Mouse (Mus musculus) liver, embryonic 14.5 days (tissue): ENCODE measurements around the gene Ptprj. TPM values are rescaled to one million over a fixed set of nuclear protein-coding genes. Genes with fewer than 3 reads are reported as not detected.

Experiments used
- ATAC-seq: fragments of 200-750 bp; cut with Nextera tagmentation; 2 replicates; pipeline ENCODE4 v1.8.0; 2017; ENCODE audit warnings: moderate number of reproducible peaks, mild to moderate bottlenecking, moderate library complexity; ENCODE audit not compliant: insufficient read depth
- DNase-seq, 3 experiments: peaks; one replicate each; pipeline ENCODE4 v3.0.0-alpha.2; 2012 to 2013; ENCODE audit warnings: low read depth in 3 of 3, low spot score in 3 of 3
- H3K27ac ChIP-seq: fragments of 300-500 bp; sonication (generic); 2 replicates; pipeline ENCODE4 v1.5.1; 2014; ENCODE audit warnings: moderate library complexity, mild to moderate bottlenecking, control low read depth, inconsistent platforms
- H3K27me3 ChIP-seq: fragments of 300-500 bp; sonication (generic); 2 replicates; pipeline ENCODE4 v1.6.1; 2014; ENCODE audit warnings: mild to moderate bottlenecking, low read length, moderate library complexity; ENCODE audit not compliant: control insufficient read depth, insufficient read depth
- H3K36me3 ChIP-seq: fragments of 300-500 bp; sonication (generic); replicated peaks from 2 replicates; pipeline ENCODE4 v1.6.1; 2014; ENCODE audit warnings: low read depth; ENCODE audit not compliant: control insufficient read depth, insufficient read depth
- H3K4me1 ChIP-seq, 2 experiments: fragments of 200-500 bp in 1 of 2; fragments of 300-500 bp in 1 of 2; sonication (generic) in 1 of 2; replicated peaks; 2 replicates each; pipeline ENCODE4 v1.6.1; 2012 to 2014; ENCODE audit warnings: antibody characterized with exemption in 1 of 2, inconsistent platforms in 1 of 2, low read length in 1 of 2; ENCODE audit not compliant: control insufficient read depth in 2 of 2, insufficient read depth in 2 of 2
- H3K4me2 ChIP-seq: fragments of 300-500 bp; sonication (generic); 2 replicates; pipeline ENCODE4 v1.6.1; 2014; ENCODE audit warnings: low read depth, mild to moderate bottlenecking, control low read depth, moderate library complexity
- H3K4me3 ChIP-seq, 2 experiments: fragments of 200-500 bp in 1 of 2; fragments of 300-500 bp in 1 of 2; sonication (generic) in 1 of 2; 2 replicates each; pipeline ENCODE4 v1.5.1; 2012 to 2014; ENCODE audit warnings: low read depth in 2 of 2, low read length in 2 of 2, mild to moderate bottlenecking in 2 of 2, control low read depth in 1 of 2, inconsistent platforms in 1 of 2, moderate library complexity in 1 of 2; ENCODE audit not compliant: insufficient read depth in 1 of 2
- H3K9ac ChIP-seq: fragments of 300-500 bp; sonication (generic); replicated peaks from 2 replicates; pipeline ENCODE4 v1.6.1; 2014; ENCODE audit warnings: mild to moderate bottlenecking, control low read depth, moderate library complexity
- H3K9me3 ChIP-seq: fragments of 300-500 bp; sonication (generic); 2 replicates; pipeline ENCODE4 v1.6.1; 2016; ENCODE audit warnings: low read length, mixed read lengths; ENCODE audit not compliant: control insufficient read depth
- CTCF ChIP-seq: IDR thresholded peaks from 2 replicates; pipeline ENCODE4 v1.5.1; 2016; ENCODE audit warnings: antibody characterized with exemption, low read depth, control low read depth
- EP300 ChIP-seq: IDR thresholded peaks from 2 replicates; pipeline ENCODE4 v1.6.1; 2016; ENCODE audit warnings: antibody characterized with exemption, low read depth
- WGBS: fragments of 180-500 bp; shearing (Covaris S2); extraction: QIAGEN DNeasy Blood & Tissue Kit; methylation state at CpG from one replicate; pipeline ENCODE4 v1.1.7; 2014; ENCODE audit not compliant: insufficient replicate concordance; 5-methylcytosine and 5-hydroxymethylcytosine counted together
- polyA plus RNA-seq, 2 experiments: library from polyadenylated mRNA; depleted of rRNA in 1 of 2; stranded (reverse) in 1 of 2; unstranded in 1 of 2; fragments of >200 nt; fragmentation: Nextera tagmentation in 1 of 2; extraction: Ambion mirVana in 1 of 2; gene quantifications; 2 replicates each; pipeline versions ENCODE4 v1.2.1 to v1.2.3; 2012 to 2014

Gene Ptprj
- polyA plus RNA-seq, 2 experiments: 2.6 to 2.7 TPM

- no peak overlapping the region for H3K4me2 ChIP-seq
- no peaks in the 10 kb centered on the region for H3K36me3 ChIP-seq
- H3K27ac ChIP-seq: no peak overlapping the region
- H3K4me1 ChIP-seq: no peaks in the 10 kb centered on the region
- H3K9ac ChIP-seq: no peak overlapping the region
- DNase-seq (no peak), ATAC-seq (no peak)
- WGBS: 70% methylated on average over 7 of the region's 7 CpGs
- no peaks in the 10 kb centered on the region for H3K9me3 ChIP-seq
- H3K27me3 ChIP-seq: no peaks in the 10 kb centered on the region
- H3K4me3 ChIP-seq: no peak overlapping the region
- TF ChIP-seq EP300: no peak
- no peak for TF ChIP-seq CTCF
Measured at GRCm38 (mm10) chr2:90466480-90466879, 114.0 kb downstream of the Ptprj start.

- Histone ChIP-seq H3K4me2 (no peak overlapping the region), H3K9me3 (no peaks in the 10 kb centered on the region), H3K27me3 (no peaks in the 10 kb centered on the region), H3K36me3 (no peaks in the 10 kb centered on the region), H3K4me3 (no peak overlapping the region), H3K27ac (no peak overlapping the region), H3K4me1 (no peaks in the 10 kb centered on the region), H3K9ac (no peak overlapping the region)
- TF ChIP-seq CTCF (no peak), EP300 (no peak)
- no peak for DNase-seq
- 72% methylated on average over 5 of the region's 5 CpGs for WGBS
- peak; percentile 21; the same call in 1 of the 2 replicates for ATAC-seq
Measured at GRCm38 (mm10) chr2:90463735-90464134, 116.7 kb downstream of the Ptprj start.

GRCm38 (mm10) chr2:90462252-90462651 is 118.2 kb downstream of the Ptprj start:
- no peak for DNase-seq
- H3K9me3 ChIP-seq: no peaks in the 10 kb centered on the region
- H3K4me3 ChIP-seq: no peak overlapping the region
- ATAC-seq: no peak
- no peak overlapping the region for H3K27ac ChIP-seq
- TF ChIP-seq CTCF (no peak), EP300 (no peak)
- no peak overlapping the region for H3K4me2 ChIP-seq
- H3K36me3 ChIP-seq: no peaks in the 10 kb centered on the region
- no peaks in the 10 kb centered on the region for H3K27me3 ChIP-seq
- H3K4me1 ChIP-seq: no peaks in the 10 kb centered on the region
- no peak overlapping the region for H3K9ac ChIP-seq

- H3K27ac ChIP-seq: no peak overlapping the region
- DNase-seq (no peak), ATAC-seq (no peak)
- TF ChIP-seq CTCF (no peak), EP300 (no peak)
- H3K27me3 ChIP-seq: no peaks in the 10 kb centered on the region
- no peaks in the 10 kb centered on the region for H3K36me3 ChIP-seq
- H3K4me2 ChIP-seq: no peak overlapping the region
- no peaks in the 10 kb centered on the region for H3K9me3 ChIP-seq
- WGBS: 79% methylated on average over 12 of the region's 12 CpGs
- H3K4me1 ChIP-seq: no peaks in the 10 kb centered on the region
- H3K4me3 ChIP-seq: no peak overlapping the region
- H3K9ac ChIP-seq: no peak overlapping the region
Measured at GRCm38 (mm10) chr2:90457946-90458345, 122.5 kb downstream of the Ptprj start.

GRCm38 (mm10) chr2:90452380-90452779 is 128.1 kb downstream of the Ptprj start:
- no peak for DNase-seq
- Histone ChIP-seq H3K4me1 (no peaks in the 10 kb centered on the region), H3K4me2 (no peak overlapping the region), H3K27ac (no peak overlapping the region), H3K4me3 (no peak overlapping the region), H3K9me3 (no peaks in the 10 kb centered on the region), H3K36me3 (no peaks in the 10 kb centered on the region), H3K27me3 (no peaks in the 10 kb centered on the region), H3K9ac (no peak overlapping the region)
- no peak for ATAC-seq
- TF ChIP-seq EP300 (no peak), CTCF (no peak)
- WGBS: 80% methylated on average over 3 of the region's 3 CpGs
